Mouse (Mus musculus) B cell, adult 67 days (primary cell): Measurements from ENCODE around the gene Cldn9. TPM values are rescaled to one million over a fixed set of nuclear protein-coding genes. Genes with fewer than 3 reads are reported as not detected.

Source experiments
- total RNA-seq, 2 experiments: library from RNA; stranded (reverse); gene quantifications; 4 replicates each; pipeline ENCODE4 v1.2.4; 2023

Cldn9 gene
- total RNA-seq = not detected

DNA sequence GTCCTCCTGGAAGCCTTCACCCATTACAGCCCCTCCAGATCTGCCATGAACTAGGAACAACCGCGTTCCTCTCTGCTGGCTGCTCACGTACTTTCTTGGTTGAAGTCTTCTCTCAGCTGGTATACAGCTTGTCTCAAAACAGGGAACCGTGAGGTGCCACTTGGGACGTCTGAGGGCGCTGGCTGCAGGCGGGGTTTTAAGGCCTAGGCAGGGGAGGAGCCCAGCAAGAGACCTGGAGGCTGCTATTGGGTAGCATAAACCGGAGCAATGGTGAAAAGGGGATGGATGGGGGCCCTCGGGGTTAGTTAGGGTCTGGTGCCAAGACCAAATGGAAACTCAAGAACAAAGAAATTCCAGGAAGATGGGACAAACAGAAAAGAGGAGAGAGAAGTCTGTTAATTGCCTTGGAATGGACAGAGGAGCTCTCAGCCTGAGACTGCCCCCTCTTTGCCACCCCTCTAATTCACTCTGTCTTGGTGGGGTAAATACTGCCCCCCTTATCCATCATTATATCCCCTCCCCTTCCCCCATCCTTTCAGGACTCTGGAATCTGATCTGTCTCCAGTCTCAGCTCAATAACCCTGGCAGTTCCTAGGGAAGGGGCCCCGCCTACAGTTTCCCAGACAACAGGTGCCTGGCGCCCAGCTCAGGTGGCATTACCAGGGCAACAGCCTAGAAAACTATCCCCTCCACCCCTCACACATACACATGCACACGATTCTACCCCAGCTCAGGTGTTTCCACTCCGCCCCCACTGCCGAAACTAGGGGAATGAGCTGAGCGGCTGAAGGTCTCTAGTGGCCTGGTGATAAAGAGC, at the start of gene Cldn9:
Cldn9 (minus strand) TSS at position 171 of the 817 bp plus-strand sequence.

DNA sequence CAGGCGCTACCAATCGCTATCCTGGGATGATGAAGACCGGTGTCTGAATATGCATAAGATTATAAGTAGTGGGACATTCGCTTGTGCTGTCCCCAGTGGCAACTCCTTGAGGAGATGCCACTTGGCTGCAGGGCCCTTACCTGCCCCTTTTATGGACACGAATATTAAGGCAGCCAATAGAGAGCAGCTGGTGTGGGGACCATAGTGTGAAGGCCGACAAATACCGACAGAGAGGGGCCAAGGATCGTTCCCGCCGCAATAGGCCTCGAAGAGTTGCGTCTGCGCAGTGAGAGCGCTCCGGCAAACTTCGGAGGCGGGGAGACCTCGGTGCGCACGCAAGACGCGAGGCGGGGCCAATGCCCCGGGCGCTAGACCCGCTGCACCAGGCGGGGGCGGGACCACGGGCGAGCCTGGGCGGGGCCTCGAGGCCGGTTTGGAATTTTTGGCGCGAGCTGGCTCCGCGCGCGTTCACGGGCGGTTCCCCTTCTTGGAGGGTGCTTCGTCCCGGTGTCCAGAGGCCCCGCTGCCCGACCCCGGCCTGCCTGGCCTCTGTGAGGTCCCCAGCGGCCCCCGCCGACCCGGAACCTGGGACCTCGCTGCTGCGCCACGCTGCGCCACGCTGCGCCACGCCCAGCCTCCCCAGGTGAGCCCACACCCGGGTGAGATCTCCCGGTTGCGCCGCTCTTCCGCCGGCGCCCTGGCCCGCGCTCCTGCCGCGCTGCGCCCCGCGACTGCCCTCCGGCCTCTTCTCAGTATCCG, 42.4 kb upstream of the Cldn9 start, which contains the start of gene Pkmyt1:
Pkmyt1 (plus strand) TSS at position 338 of the 759 bp plus-strand sequence.

DNA sequence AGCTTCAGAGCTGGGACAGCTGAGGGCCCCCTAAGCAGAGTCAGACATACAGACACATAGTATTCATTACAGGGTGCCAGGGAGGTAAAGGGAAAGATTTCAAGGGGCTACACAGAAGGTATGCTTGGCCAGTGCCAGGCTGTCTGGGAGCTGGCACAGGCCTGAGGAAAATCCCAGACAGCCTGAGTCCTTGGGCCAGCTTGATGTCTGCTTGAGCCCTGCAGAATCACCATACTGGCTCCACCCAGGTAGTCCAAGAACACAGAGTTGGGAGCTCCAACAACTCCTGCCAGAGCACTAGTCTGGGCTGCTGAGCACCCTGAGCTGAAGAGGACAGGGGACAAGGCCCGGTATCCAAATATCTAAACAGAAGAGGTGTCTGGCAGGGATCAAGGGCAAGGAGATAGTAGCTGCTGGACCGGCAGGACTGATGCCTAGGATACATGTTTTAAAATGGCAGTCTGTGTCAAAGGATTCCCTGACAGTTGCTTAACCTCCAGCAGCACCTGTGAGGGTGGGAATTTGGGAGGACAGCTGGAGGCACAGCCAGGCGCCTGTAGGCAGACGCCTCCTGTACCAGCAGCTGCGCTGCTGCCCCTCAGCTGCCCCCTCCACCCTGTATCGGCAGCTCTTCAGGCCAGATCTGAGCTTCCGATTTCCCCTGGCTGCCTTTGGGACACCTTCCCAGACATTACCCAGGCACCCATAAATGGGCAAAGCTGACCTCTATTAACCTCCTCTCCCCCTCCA, 38.7 kb upstream of the Cldn9 start, which contains the start of gene 1520401A03Rik:
1520401A03Rik (minus strand) TSS at position 408 of the 750 bp plus-strand sequence.

DNA sequence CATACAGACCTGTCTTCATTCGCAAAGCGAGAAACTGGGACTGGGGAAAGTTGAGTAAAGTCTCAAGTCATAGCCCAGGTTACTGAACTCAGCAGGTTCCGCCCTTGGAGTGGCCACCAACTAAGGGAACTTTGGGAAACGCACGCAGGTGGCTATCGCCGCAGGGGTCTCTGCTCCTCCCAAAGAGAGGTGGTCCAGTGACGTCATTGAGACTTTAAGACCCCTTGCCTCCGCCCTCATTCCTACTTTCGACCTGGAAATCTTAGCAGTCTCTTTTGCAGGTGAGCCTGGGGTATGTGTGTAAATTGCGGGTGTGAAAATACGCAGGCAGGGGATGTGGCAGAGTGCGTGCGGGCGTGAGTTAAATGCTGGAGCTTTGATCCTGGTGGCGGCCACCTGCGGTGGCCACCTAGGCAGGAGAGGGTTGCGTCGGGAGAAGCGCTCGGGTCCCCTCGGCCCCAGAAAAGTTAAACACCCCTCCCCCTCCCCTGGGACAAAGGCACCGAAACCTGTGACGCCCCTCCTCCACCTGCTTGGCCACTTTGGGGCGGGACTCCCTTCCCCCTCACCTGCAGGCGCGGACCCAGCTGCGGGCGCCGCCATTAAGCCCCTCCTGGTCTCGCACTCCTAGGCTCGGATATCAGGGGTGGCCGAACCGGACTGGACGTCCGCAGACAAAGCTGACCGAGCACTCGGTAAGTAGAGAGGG, 4.5 kb downstream of the Cldn9 start, which contains the start of gene Cldn6:
Cldn6 (plus strand) TSS at position 123 of the 709 bp plus-strand sequence.

DNA sequence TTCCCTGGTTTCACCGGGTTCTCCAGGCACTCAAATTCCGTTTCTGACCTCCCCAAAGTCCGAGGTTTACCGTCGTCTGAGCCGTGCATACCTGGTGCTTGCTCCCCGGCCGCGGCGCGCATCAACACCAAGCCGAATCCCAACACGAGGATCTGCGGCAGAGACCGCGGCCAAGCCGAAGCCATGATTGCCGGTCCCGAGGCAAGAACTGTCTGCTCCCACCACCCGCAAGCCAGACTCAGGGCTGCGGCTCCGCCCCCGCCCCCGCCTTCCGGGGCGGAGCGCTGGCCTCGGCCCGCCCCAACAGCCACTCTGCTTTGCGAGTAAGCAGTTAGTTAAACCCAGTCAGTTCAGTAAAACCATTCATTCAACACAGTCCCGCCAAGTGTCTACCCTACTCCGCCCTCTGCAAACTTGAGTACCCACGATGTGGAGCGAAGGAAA, 6.6 kb downstream of the Cldn9 start, which contains the start of gene Tnfrsf12a:
Tnfrsf12a (minus strand) TSS at position 233 of the 444 bp plus-strand sequence.

DNA sequence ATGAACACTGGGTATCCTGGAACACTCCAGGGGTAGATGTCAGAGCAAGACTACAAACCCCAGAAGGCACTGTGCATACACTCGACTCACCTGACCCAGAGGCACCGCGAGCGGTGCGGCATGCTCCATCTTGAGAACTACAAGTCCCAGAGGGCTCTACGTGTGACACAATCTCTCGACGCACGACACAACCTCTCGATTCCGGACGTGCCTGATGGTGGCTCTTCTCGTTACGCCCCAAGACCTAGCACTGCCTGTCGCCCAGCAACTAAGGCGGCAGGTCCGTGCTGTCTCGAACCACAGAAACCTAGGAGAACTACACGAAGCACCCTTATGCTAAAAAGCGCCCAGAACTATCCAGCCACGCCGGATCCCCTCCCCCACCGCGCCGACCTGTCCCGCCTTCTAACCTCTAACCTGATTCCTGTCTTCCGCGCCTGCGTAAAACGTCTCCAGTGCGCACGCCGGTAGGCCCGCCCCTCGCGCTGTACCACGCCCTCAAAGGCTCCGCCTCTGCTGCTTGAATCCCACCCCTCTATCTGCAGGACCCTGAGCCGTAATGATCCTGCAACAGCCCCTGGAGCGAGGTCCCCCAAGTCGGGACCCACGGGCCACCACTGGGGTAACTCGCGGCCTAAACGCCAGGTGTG, 10.3 kb downstream of the Cldn9 start, which contains the start of the genes Hcfc1r1 and Thoc6:
Hcfc1r1 (plus strand) TSS at position 173 of the 650 bp plus-strand sequence.
Thoc6 (minus strand) TSS at position 459 of the 650 bp plus-strand sequence.

DNA sequence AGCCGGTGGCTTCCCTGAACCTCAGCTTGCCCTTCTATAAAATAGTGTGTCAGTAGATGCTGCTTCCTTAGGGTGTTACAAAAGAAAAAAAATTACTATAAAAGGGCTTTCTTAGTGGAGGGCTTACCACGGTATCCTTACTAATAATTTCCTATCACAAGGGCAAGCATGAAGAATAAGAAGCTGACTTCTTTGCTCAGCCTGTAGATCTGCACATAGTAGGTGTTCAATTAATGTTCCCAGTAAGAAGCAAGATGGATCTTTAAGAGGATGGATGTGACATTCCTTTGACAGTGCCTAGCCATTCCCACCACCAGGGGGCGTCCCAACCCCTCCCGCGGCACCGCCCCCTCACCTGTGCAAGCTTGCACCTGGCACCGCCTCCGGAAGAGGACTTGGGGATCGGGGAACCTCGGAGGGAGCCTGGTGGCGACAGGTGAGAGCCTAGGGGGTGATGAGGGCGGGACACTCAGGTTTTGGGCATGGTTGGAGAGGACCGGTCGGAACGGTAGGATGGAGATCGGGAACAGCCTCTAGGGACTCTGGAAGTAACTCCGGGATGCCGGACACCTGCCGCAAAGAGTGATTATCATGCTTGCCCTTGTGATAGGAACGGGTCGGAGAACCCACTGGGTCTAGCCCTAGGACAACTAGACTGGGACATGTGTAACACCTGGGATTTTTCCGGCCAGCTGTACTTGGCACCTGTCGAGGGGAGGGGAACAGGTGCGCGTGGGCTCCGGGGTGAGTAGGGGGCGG, 23.5 kb downstream of the Cldn9 start, which contains the start of gene Bicdl2:
Bicdl2 (plus strand) TSS at position 390 of the 759 bp plus-strand sequence.

DNA sequence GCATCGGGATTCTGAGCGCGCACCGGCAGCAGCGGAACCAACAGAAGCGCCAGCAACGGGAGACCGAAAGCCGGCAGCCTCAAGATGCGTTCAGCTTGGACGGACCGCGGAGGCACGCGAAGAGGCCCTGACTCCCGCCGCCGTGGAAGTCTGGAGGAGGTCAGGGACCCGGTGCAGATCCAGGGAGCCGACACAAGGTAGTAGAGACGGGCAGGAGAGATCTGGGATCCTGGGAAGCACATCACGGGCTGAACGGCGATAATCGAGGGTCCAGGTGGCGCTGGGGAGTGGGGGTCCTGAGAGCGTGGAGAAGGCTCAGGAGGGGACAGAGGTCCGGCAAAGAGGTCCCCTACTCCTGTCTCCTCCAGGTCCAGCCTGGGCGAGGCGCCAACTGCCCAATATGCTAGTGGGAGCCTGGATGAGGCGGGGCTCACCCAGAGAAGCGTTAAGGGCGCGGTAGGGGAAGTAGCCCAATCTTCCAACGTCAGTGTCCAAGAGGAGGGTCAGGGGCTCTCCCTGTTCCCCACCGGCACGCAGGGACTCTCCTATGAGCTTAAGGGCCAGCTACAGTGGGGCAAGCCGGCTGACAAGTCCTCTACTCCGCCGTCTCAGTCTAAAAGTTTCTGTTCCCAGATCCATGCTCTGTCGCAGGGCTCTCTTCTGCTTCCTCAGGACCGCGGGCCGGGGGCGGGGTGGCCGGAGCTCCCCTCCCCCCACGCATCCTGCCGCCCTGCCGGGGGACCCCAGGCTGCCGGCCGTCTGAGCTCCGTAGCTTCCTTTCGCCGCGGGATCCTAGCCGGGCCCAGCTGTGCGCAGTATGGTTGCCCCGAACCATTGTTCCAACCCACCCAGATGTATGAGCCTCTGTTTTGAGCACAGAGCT, 39.0 kb downstream of the Cldn9 start, which contains the start of gene Mmp25:
Mmp25 (minus strand) TSS at position 665 of the 883 bp plus-strand sequence.

Other genes with a start within 250 kb of the Cldn9 start
- gene Vmn2r117, start 204.3 kb downstream of the Cldn9 start, total RNA-seq = not detected
- 10 to 100 TPM in 1 of 2 experiments, 1 to 10 TPM in 1; 8.3 to 11.5 TPM for gene Zfp213, start 119.8 kb downstream of the Cldn9 start, total RNA-seq
- gene Zfp13, start 84.5 kb downstream of the Cldn9 start, total RNA-seq = not detected
- gene Zscan10, start 83.2 kb downstream of the Cldn9 start, total RNA-seq = not detected
- gene Mmp25, start 38.7 kb downstream of the Cldn9 start, total RNA-seq = not detected
- gene Bicdl2, start 23.5 kb downstream of the Cldn9 start, total RNA-seq = under 1 TPM in 1 of 2 experiments, not detected in 1; 0.36 TPM
- 10 to 100 TPM; 40.1 to 46.3 TPM for gene Hcfc1r1, start 10.4 kb downstream of the Cldn9 start, total RNA-seq
- 10 to 100 TPM; 24.5 to 27.7 TPM for gene Thoc6, start 10.1 kb downstream of the Cldn9 start, total RNA-seq
- 10 to 100 TPM; 10.2 to 15.2 TPM for gene Tnfrsf12a, start 6.6 kb downstream of the Cldn9 start, total RNA-seq
- not detected for gene Cldn6, start 4.8 kb downstream of the Cldn9 start, total RNA-seq
- gene 1520401A03Rik, start 38.8 kb upstream of the Cldn9 start, total RNA-seq = not detected
- 10 to 100 TPM; 32.9 to 38.9 TPM for gene Pkmyt1, start 42.3 kb upstream of the Cldn9 start, total RNA-seq
- 1 to 10 TPM in 1 of 2 experiments, under 1 TPM in 1; 0.20 to 1.0 TPM for gene Paqr4, start 56.8 kb upstream of the Cldn9 start, total RNA-seq
- not detected for gene Kremen2, start 61.8 kb upstream of the Cldn9 start, total RNA-seq
- 10 to 100 TPM; 24.9 to 32.8 TPM for gene Flywch1, start 87.6 kb upstream of the Cldn9 start, total RNA-seq
- not detected for gene Flywch2, start 102.1 kb upstream of the Cldn9 start, total RNA-seq
- 1,000 to 10,000 TPM; 1,310 to 1,340 TPM for gene Srrm2, start 106.5 kb upstream of the Cldn9 start, total RNA-seq
- gene Elob, start 145.1 kb upstream of the Cldn9 start, total RNA-seq = 100 to 1,000 TPM; 164 to 171 TPM
- gene Prss33, start 152.0 kb upstream of the Cldn9 start, total RNA-seq = not detected
- not detected for gene Prss32, start 159.8 kb upstream of the Cldn9 start, total RNA-seq
- under 1 TPM in 1 of 2 experiments, not detected in 1; 0.41 TPM for gene Prss41, start 160.1 kb upstream of the Cldn9 start, total RNA-seq
- not detected for gene Prss21, start 184.0 kb upstream of the Cldn9 start, total RNA-seq
- gene Dcpp1, start 196.8 kb upstream of the Cldn9 start, total RNA-seq = not detected
- not detected for gene Dcpp2, start 196.9 kb upstream of the Cldn9 start, total RNA-seq
- not detected for gene Dcpp3, start 233.4 kb upstream of the Cldn9 start, total RNA-seq